Mouse (Mus musculus) naive thymus-derived CD4-positive, alpha-beta T cell, adult 5 months (primary cell): Measurements from ENCODE around the gene Nlrp4e. TPM values are rescaled to one million over a fixed set of nuclear protein-coding genes. Genes with fewer than 3 reads are reported as not detected.

Source experiments
- polyA plus RNA-seq: library from polyadenylated mRNA; unstranded; fragments of 100-300 nt; shearing (Covaris generic); gene quantifications from one replicate; pipeline ENCODE4 v1.2.1, GENCODE M21; 2017

Nlrp4e gene
- polyA plus RNA-seq = 0.15 TPM

DNA sequence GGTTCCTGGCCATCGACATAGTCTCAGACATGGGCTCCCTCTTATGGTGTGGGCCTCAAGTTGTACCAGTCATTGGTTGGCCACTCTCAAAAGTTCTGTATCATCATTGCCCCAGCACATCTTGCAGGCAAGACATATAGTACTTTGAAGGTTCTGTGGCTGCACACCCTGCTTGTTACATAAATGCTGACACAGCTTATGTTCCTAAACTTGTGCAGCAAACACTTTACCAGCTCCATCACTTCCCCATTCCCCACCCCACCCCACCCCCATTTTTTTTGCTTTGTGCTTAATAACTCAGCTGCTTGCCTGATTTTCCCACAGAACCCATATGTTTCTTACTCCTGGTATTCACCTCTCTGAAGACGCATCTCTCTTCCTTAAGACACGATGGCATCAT lies at the start of gene Nlrp4e:
Gene Nlrp4e, plus strand, starts transcription at position 301 of the 400 bp plus-strand sequence.

GRCm38 (mm10) chr7:23251582-23251981 lies 49.4 kb upstream of the Nlrp4e start, which contains the start of gene Vmn1r166:
Gene Vmn1r166 (minus strand): TSS chr7:23251682.

GRCm38 (mm10) chr7:23278800-23279199 lies 22.2 kb upstream of the Nlrp4e start, which contains the start of gene Gm6902:
Gene Gm6902 (minus strand): TSS chr7:23278900.

DNA sequence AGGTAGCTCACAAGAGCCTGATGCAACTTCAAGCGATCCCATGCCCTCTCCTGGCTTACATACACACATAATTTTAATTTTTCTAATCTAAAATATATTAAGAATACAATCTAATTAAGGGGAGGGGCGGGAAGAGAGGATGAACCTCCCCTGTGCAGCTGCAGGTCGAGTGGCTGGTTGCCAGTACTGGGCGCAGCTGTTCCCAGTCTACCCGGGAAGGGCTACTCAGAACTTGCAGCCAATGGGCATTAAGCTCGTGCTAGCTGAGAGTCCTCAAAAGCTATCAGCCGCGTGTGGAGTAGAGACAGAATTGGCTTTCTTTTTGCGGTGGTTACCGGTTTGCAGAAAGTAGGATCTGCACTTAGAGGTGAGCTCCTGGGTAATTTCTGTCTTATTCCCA lies 84.6 kb downstream of the Nlrp4e start, which contains the start of gene Nlrp5:
Gene Nlrp5, plus strand, starts transcription at position 301 of the 400 bp plus-strand sequence.

Other genes with a start within 250 kb of the Nlrp4e start
- gene Vmn1r163, start 245.7 kb upstream of the Nlrp4e start, polyA plus RNA-seq = not detected
- gene Gm8720, start 233.7 kb upstream of the Nlrp4e start, polyA plus RNA-seq = not detected
- not detected for gene Gm10662, start 156.7 kb upstream of the Nlrp4e start, polyA plus RNA-seq
- gene Vmn1r165, start 83.9 kb upstream of the Nlrp4e start, polyA plus RNA-seq = not detected
- not detected for gene Vmn1r166, start 49.5 kb upstream of the Nlrp4e start, polyA plus RNA-seq
- not detected for gene Gm6902, start 22.3 kb upstream of the Nlrp4e start, polyA plus RNA-seq
- gene Nlrp5, start 84.7 kb downstream of the Nlrp4e start, polyA plus RNA-seq = not detected
- not detected for gene Vmn1r167, start 206.0 kb downstream of the Nlrp4e start, polyA plus RNA-seq
- 0.07 TPM for gene Vmn1r168, start 238.5 kb downstream of the Nlrp4e start, polyA plus RNA-seq